Mouse (Mus musculus): ENCODE measurements at regions not wholly inside any gene's neighbourhood (a gene's known extent, or its start where the extent isn't known, plus 50 kb on each side); places are given as distances from the start of the nearest gene placed in this dataset.

GRCm38 (mm10) chr15:87102211-87102610 is 441.9 kb upstream of the Fam19a5 start:
- DNase-seq: peak; percentile 44 to 54

- no peak for DNase-seq
These were observed 438.1 kb upstream of the Fam19a5 start for GRCm38 (mm10) chr15:87105951-87106350.

- no peak for DNase-seq
These were observed 436.4 kb upstream of the Fam19a5 start for GRCm38 (mm10) chr15:87107701-87108100.

GRCm38 (mm10) chr15:87108411-87108810 is 435.7 kb upstream of the Fam19a5 start:
- DNase-seq: peak; percentile 19 to 35

GRCm38 (mm10) chr15:87122656-87123055 is 421.4 kb upstream of the Fam19a5 start:
- peak; percentile 41 to 66 for DNase-seq

DNA sequence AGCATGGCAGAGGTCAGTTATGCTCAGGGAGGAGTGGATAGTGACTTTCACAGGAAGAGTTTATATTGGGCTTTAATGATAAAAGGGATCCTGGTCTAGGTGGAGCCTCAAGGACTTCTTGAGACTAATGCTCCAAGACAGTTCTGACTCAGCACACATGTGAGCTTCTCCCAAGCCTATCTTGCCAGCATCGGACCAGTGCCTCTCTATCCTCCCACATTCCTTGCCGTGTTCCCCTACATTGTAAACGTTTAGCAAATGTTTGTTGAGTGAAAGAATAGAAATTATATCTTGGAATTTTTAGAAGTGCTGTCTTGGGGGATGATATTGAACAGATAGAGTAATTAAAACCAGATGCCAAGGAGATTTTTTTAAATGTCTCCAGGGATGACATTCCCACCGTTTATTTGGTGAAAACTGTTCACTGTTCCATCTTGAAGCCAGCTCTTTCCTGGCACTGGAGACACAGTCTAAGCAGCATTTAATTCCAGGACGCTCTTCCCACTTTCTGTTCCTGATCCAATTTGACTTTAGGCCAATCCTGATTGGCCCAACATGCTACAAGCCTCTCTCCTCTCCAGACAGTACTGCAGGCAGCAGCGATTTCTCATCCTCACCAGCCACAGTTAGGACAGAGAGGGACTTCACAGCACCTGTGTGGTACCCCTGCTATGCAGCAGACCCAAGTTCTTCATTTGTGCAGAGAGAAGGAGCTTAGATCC is 418.5 kb upstream of the Fam19a5 start:
- peak; percentile 60 to 77 for DNase-seq

GRCm38 (mm10) chr15:87138870-87139269 is 405.2 kb upstream of the Fam19a5 start:
- DNase-seq: no peak

- no peak for DNase-seq
These were observed 375.0 kb upstream of the Fam19a5 start for GRCm38 (mm10) chr15:87169136-87169535.

DNA sequence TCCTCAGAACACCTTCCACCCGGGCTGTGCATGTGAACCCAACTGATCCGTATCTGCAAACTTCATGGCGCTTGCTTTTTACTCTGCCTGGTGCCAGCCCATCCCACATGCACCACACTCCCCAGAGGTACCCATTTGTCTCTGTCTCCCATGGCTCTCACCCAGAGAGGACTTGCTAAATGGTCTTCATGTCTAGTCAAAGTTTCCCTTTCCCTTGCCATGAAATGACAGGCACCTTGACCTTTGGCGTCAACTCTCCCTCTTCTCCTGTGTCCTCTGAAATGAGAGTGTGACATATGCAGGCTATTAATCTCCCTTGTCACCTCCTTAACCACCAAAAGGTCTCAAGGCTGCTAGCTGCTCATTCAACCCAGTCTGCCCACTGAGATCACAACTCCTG is 373.2 kb upstream of the Fam19a5 start:
- DNase-seq: no peak

DNA sequence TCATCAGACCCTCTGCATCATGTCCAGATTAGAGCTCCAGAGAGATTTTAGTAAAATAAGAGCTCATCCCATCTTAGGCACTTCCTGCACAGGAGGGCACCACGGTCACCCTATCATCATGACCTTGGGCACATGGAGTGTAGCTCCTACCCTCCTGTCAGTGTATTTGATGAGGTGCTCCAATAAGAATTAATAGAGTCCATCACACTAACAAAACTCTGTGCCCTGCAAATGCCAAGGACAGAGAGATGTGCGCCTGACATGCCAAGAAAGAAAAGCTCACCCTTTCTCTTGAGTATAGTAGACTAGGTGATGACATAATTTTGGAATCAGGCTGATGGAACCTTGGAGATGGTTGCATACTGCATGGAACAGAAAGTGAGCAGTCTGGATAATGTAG is 371.0 kb upstream of the Fam19a5 start:
- DNase-seq: no peak

DNA sequence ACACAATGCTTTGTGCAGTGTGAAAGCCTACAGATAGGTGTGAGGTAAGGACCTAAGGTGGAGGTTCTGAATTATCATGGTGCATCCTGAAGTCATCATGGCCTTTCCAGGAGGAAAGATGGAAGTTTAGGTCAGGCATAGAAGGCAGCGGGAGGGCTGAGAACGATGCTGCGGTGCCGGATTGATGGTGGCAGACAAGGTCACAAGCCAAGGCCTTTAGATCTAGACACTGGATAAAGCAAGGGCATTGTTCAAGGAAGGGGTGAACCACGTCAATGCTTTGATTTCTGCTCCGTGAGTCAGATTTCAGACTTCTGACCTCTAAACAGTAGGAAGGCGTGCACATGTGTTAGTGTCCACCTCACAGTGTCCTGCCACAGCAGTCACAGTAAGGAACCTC is 365.5 kb upstream of the Fam19a5 start:
- DNase-seq: no peak

DNA sequence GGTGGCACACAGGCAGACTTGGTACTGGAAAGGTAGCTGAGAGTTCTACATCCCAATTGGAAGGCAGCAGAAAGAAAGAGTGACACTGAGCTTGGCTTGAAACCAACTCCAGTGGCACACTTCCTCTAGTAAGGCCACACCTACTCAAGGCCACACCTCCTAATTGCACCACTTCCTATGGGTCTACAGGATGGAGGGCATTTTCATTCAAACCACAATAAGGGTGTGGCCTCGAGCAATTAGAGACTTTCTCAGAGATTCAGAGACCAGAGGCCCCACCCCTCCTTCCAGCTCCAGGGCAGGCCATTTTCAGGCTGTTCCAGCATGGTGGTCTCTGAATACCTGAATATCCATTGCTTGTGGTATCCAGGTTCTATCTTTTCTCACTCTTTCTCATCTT is 363.3 kb upstream of the Fam19a5 start:
- no peak for DNase-seq

GRCm38 (mm10) chr15:87184248-87184647 is 359.9 kb upstream of the Fam19a5 start:
- DNase-seq: peak; percentile 68 to 76

GRCm38 (mm10) chr15:87188816-87189455 is 355.2 kb upstream of the Fam19a5 start:
- DNase-seq: no peak

DNA sequence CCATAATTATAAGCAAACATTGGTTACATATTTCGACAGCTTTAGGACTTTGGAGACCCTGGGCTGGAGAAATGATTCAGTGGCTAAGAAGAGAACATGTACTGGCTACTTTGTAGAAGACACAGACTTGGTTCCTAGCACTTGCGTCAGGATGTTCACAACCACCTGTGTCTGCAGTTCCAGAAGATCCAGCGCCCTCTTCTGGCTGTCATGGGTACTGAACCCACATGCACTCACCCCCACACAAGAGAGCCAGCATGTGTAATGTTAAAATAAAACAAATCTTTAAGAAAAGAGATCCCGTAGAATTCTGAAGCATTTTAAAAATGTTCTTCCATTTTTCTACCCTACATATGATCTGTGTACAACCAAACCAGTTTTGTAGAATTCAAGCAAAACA is 352.2 kb upstream of the Fam19a5 start:
- peak in 1 of 2 experiments; percentile 47 for DNase-seq

- peak in 1 of 2 experiments; percentile 5 for DNase-seq
These were observed 347.7 kb upstream of the Fam19a5 start for GRCm38 (mm10) chr15:87196306-87196893.

- no peak for DNase-seq
These were observed 344.5 kb upstream of the Fam19a5 start for GRCm38 (mm10) chr15:87199641-87200040.

DNA sequence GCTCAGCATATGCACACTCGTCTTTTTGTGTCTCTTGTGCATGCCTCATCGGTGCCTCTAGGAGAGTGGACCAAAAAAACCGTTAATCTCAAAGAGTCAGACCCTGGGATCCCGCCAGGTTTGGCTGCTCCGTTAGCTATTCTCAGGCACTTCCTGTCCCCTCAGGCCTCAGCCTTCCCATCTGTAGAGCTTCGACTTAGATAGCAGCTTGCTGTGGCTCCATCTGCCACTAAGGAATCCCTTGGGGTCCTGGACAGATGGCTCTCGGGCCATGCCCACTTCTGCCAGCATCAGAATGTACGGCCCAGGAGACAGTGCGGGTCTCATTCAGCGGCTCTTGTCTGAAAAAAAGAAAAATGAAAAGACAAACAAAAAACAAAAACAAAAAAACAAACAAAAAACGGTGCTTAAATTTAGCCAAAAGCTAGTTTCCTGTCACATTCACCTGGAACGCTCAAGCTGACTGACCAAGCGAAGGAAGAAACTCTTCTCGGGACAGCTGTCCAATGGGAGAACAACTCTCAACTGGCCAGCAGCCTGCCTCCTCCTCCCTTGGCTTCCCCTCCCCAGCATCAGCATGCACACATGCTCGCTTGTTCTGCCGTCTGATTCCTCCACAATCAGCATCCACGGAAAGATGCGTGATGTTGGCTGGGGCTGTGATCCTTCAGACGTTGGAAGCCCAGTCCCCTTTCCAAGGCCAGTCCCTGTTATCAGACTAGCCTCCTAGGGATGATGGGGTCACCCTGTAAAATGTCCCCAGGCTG is 343.6 kb upstream of the Fam19a5 start:
- DNase-seq: peak; percentile 94 to 96

GRCm38 (mm10) chr15:87201055-87201454 is 343.0 kb upstream of the Fam19a5 start:
- peak; percentile 57 to 78 for DNase-seq

DNA sequence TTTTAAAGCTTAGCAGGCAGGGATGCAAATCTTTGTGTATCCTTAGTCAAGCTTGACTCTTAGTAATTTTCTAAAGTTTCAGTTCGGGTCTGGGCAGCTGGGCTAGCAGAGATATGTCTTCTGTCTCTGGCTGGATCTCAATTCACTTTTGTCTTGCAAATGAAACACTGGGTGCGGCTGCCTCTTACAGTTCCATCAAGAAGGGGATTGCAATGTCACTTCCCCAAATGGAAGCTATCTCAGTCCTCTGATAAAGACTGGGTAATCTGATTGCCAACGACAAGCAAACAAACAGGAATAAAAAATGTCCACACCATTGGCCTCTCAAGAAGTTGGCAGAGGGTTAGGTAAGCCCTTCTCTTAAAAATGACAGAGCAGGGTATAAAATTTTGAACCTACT is 314.1 kb upstream of the Fam19a5 start:
- DNase-seq: no peak

DNA sequence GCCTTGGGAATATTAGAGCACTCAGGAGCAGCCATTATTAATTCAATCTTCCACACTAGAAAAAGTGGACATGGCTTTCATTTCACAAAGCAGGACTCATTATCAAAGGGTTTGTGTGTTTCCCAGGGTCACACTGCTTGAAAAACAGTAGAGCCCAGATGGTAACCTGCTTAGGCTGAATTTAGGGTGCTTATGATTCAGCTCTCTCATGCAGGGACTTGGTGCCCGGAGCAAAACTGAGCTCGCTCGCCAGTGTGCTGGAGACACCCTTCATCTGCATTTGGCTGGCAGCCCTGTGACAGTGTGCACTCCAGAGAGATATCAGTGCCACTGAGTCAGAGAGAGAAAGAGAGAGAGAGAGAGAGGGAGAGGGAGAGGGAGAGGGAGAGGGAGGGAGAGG is 308.0 kb upstream of the Fam19a5 start:
- no peak for DNase-seq

GRCm38 (mm10) chr15:87239057-87239456 is 305.0 kb upstream of the Fam19a5 start:
- no peak for DNase-seq

DNA sequence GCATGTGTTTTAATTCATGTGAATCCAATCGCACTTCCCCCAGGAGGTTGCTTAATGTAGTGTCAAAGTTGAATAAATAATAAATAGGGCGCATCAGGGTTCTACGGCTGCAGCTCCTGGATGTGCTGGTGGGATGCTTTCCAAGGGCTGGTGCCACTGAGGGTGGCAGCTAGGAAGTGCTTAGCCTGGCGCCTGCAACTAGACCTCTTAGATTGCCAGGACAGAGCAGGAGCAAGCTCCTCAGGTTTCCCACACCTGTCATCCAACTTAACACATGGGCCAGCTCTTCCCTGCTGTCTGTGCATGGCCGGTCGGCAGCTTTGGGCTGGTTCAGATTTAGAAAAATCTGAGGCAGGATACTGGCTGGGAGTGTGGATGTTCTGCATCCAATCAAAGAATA is 282.6 kb upstream of the Fam19a5 start:
- peak; percentile 49 to 60 for DNase-seq
